Comparison of ENCODE assay signal across 21 mouse cellular contexts in genomic region chrX:73805814-73806213, GRCm38 (mm10). TPM values are rescaled to one million over a fixed set of nuclear protein-coding genes. Genes with fewer than 3 reads are reported as not detected.
A peak's percentile ranks its signal among the peaks of the same experiment; 100 is the strongest.
DNase-seq lines count a peak whose midpoint lies in the region; ATAC-seq and TF ChIP-seq lines count a peak whose summit lies in the region.
"Had no signal": no experiment of that assay in that cellular context is flagged by ENCODE, and none has a peak within 500 bp of the region (broad histone marks: within the 10 kb centered on the region; RNA-seq: fewer than 3 reads in every experiment).

No protein-coding gene starts in this region.

- peak; percentile 88 for ATAC-seq in frontal cortex, adult (ENCODE audit: low TSS enrichment)
- peak; percentile 64 for ATAC-seq in hindbrain, embryonic 16.5 days
- ATAC-seq: lung, postnatal 0 days; Patski had no signal

- WGBS in hindbrain, embryonic 16.5 days, result 44% methylated on average over 1 of the region's 1 CpGs

- no peak for DNase-seq in frontal cortex, postnatal 25 days (ENCODE audit: low spot score in 2 of 2)
- peak; percentile 21 for DNase-seq in MN1 (ENCODE audit: low spot score)
- peak; percentile 69 for DNase-seq in brain, embryonic 14.5 days (ENCODE audit: low read depth)
- DNase-seq in gastrocnemius, postnatal 25 days, result no peak
- no peak for DNase-seq in retina, embryonic 14.5 days (ENCODE audit: low spot score)
- DNase-seq: cerebellum, adult 11-12 months; cerebellum, postnatal 25 days; gastrocnemius, postnatal 14 days; kidney, adult 8-10 months; kidney, postnatal 25 days; right cerebral cortex, adult 18-20 months; thymus, adult 2 months had no signal

- TF ChIP-seq CTCF in brain, embryonic 14.5 days (IDR thresholded peaks at IDR 0.05; ENCODE audit: borderline replicate concordance, extremely low read depth, insufficient read depth, insufficient read length), result no peak

- no peaks in the 10 kb centered on the region for H3K9me3 ChIP-seq in hindbrain, embryonic 16.5 days (ENCODE audit: control insufficient read depth, low read length)
- H3K9me3 ChIP-seq: embryonic facial prominence, embryonic 15.5 days; limb, embryonic 13.5 days; liver, embryonic 15.5 days had no signal

- no peaks in the 10 kb centered on the region for H3K27me3 ChIP-seq in hindbrain, embryonic 16.5 days (replicated peaks; ENCODE audit: control insufficient read depth, insufficient read depth, low read length)
- H3K27me3 ChIP-seq: embryonic facial prominence, embryonic 15.5 days; limb, embryonic 13.5 days; liver, embryonic 15.5 days had no signal

- no peaks in the 10 kb centered on the region for H3K4me1 ChIP-seq in hindbrain, embryonic 16.5 days (ENCODE audit: control insufficient read depth, insufficient read depth, low read depth, low read length)
- H3K4me1 ChIP-seq: embryonic facial prominence, embryonic 15.5 days; limb, embryonic 13.5 days; liver, embryonic 15.5 days had no signal

- H3K36me3 ChIP-seq in hindbrain, embryonic 16.5 days (ENCODE audit: control insufficient read depth, insufficient read depth, low read length), result no peaks in the 10 kb centered on the region
- H3K36me3 ChIP-seq: embryonic facial prominence, embryonic 15.5 days; limb, embryonic 13.5 days; liver, embryonic 15.5 days had no signal

- no peak overlapping the region for H3K27ac ChIP-seq in hindbrain, embryonic 16.5 days (ENCODE audit: low read depth, low read length)
- H3K27ac ChIP-seq: embryonic facial prominence, embryonic 15.5 days; left cerebral cortex, adult 2 months; limb, embryonic 13.5 days; liver, embryonic 15.5 days had no signal

- TF ChIP-seq POLR2A in brain, embryonic 14.5 days (IDR thresholded peaks at IDR 0.05; ENCODE audit: borderline replicate concordance, extremely low read depth, insufficient read depth, insufficient read length, poor library complexity, severe bottlenecking), result no peak

- no peak overlapping the region for H3K9ac ChIP-seq in hindbrain, embryonic 16.5 days (ENCODE audit: low read depth, low read length)
- H3K9ac ChIP-seq: embryonic facial prominence, embryonic 15.5 days; limb, embryonic 13.5 days; liver, embryonic 15.5 days had no signal

- H3K4me2 ChIP-seq in hindbrain, embryonic 16.5 days (ENCODE audit: low read length), result no peak overlapping the region
- H3K4me2 ChIP-seq: embryonic facial prominence, embryonic 15.5 days; limb, embryonic 13.5 days; liver, embryonic 15.5 days had no signal

- H3K4me3 ChIP-seq in hindbrain, embryonic 16.5 days (ENCODE audit: low read length), result no peak overlapping the region
- H3K4me3 ChIP-seq: embryonic facial prominence, embryonic 15.5 days; left cerebral cortex, adult 2 months; limb, embryonic 13.5 days; liver, embryonic 15.5 days had no signal

RNA-seq across cellular contexts. Expression of gene Pdzd4, which starts 19.0 kb away (rescaled TPM):
- 88.2 and 125 TPM in 2 replicates for polyA plus RNA-seq in brain, embryonic 14.5 days (2012; rRNA removed)
- polyA plus RNA-seq in hindbrain, embryonic 16.5 days (2015; fragmentation: Nextera tagmentation; extraction: Ambion mirVana), result 3.1 and 4.0 TPM in 2 replicates
- 1 to 10 TPM; 1.1 to 1.4 TPM for total RNA-seq in gastrocnemius, postnatal 25 days (2021)

RNA-seq across cellular contexts. Expression of gene Ssr4, which starts 19.0 kb away (rescaled TPM):
- 130 and 205 TPM in 2 replicates for polyA plus RNA-seq in brain, embryonic 14.5 days (2012; rRNA removed)
- polyA plus RNA-seq in hindbrain, embryonic 16.5 days (2015; fragmentation: Nextera tagmentation; extraction: Ambion mirVana), result 145 and 162 TPM in 2 replicates
- total RNA-seq in gastrocnemius, postnatal 25 days (2021), result 10 to 100 TPM; 72.3 to 80.8 TPM

RNA-seq across cellular contexts. Expression of gene Idh3g, which starts 19.1 kb away (rescaled TPM):
- polyA plus RNA-seq in brain, embryonic 14.5 days (2012; rRNA removed), result 382 and 510 TPM in 2 replicates
- 275 and 285 TPM in 2 replicates for polyA plus RNA-seq in hindbrain, embryonic 16.5 days (2015; fragmentation: Nextera tagmentation; extraction: Ambion mirVana)
- 100 to 1,000 TPM; 399 to 430 TPM for total RNA-seq in gastrocnemius, postnatal 25 days (2021)

RNA-seq across cellular contexts. Expression of gene Srpk3, which starts 31.6 kb away (rescaled TPM):
- 0.85 and 1.2 TPM in 2 replicates for polyA plus RNA-seq in brain, embryonic 14.5 days (2012; rRNA removed)
- polyA plus RNA-seq in hindbrain, embryonic 16.5 days (2015; fragmentation: Nextera tagmentation; extraction: Ambion mirVana), result 1.9 and 4.4 TPM in 2 replicates
- 10 to 100 TPM; 39.6 to 60.5 TPM for total RNA-seq in gastrocnemius, postnatal 25 days (2021)
- total RNA-seq: megakaryocyte progenitor cell, adult 5-6 weeks had no signal

RNA-seq across cellular contexts. Expression of gene Plxnb3, which starts 48.9 kb away (rescaled TPM):
- 0.58 and 0.79 TPM in 2 replicates for polyA plus RNA-seq in brain, embryonic 14.5 days (2012; rRNA removed)
- polyA plus RNA-seq in hindbrain, embryonic 16.5 days (2015; fragmentation: Nextera tagmentation; extraction: Ambion mirVana), result 0.90 and 1.2 TPM in 2 replicates
- total RNA-seq in gastrocnemius, postnatal 25 days (2021), result under 1 TPM; 0.61 to 0.67 TPM

Comparison
In these comparisons a context has a peak if more than half of its experiments do, and no peak if none do; other contexts are left out.
1. DNase-seq: peak in MN1 (single experiment) and brain, embryonic 14.5 days (single experiment); none in frontal cortex, postnatal 25 days (0 of 2), gastrocnemius, postnatal 25 days (single experiment) and retina, embryonic 14.5 days (single experiment).
2. RNA of gene Pdzd4, which starts 19.0 kb away (polyA plus RNA-seq): 88.2 to 125 TPM in brain, embryonic 14.5 days; 3.1 to 4.0 TPM in hindbrain, embryonic 16.5 days; every median in the first group is over 10 times any median in the second.